Mouse (Mus musculus): ENCODE data around the gene Gdpd5. TPM values are rescaled to one million over a fixed set of nuclear protein-coding genes. Genes with fewer than 3 reads are reported as not detected.
"Not testable (repeated sequence)": the region's sequence is repeated elsewhere in the genome, so short reads cannot be mapped to it uniquely, and the experiment has no call there.

Gdpd5 gene
- total RNA-seq, 2 experiments from 2014 or later = 5.4 to 7.5 TPM

DNA sequence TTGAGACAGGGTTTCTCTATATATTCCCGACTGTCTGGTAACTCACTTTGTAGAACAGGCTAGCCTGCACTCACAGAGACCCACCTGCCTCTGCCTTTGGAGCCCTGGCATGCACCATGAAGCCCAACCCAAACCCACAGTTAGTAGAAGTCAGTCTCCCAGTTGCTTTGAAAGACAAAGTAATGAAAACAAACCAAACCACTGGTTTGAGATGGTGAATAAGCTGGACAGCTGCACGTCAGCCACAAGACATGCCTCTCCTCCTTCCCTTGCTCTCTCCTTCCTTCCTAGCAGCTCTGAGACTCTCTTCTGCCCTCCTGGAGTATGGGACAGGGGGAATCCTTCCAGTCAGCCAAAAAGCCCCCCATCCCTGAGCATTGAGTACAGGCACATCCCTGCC is 19.1 kb upstream of the Gdpd5 start:
- DNase-seq (ENCODE audit: low spot score in 2 of 2) = no peak

DNA sequence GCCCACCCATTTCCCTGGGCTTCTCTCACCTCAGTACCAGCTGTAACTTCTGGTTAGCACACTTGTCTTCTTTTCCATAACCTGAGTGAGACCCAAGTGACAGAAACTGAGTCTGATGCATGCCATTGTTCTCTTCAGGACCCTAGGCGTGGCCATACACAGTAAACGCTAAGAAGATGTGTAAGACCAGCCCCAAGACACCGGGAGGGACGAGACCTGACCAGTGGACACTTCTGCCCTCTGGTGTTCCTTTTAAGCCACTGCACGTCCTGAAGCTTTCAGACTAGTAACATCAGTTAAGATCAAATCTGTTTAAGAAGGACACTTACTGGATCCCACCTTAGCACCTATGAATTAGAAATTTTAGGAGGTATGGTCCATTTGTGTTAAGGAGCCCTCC is 16.1 kb upstream of the Gdpd5 start:
- DNase-seq (ENCODE audit: low spot score in 2 of 2) = peak; percentile 60 to 62

DNA sequence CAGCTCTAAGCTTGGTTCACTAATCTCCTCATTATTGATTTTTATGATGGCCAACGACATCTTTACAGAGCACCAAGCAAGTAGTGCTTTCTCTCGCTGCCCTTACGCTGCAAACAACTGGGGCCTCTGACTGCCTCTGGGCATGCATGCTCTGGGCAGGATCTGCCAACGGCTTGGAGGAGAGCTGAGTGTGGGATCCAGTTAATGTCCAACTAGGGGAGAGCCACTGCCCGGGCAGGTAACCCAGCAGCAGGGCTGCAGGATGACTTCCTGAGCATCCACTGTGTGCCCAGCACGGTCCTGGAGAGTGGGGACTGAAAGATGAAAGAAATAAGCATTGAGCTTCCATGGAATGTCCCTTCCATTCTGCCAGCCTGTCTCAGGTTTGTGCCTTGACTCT is 14.5 kb upstream of the Gdpd5 start:
- DNase-seq (ENCODE audit: low spot score in 2 of 2) = no peak

DNA sequence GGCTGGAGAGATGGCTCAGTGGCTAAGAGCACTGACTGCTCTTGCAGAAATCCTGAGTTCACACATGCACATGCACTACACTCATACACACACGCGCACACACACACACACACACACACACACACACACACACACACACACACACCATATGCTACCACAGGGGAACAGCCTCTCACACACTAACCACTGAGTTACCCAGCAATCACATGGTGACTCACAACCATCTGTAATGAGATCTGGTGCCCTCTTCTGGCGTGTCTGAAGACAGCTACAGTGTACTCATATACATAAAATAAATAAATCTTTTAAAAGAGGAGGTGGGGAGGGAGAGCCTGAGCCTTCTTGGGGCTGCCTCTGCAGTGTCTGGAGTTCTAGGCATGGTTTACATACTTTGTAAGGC is 6.9 kb upstream of the Gdpd5 start:
- not testable (repeated sequence) for DNase-seq (ENCODE audit: low spot score in 2 of 2)

DNA sequence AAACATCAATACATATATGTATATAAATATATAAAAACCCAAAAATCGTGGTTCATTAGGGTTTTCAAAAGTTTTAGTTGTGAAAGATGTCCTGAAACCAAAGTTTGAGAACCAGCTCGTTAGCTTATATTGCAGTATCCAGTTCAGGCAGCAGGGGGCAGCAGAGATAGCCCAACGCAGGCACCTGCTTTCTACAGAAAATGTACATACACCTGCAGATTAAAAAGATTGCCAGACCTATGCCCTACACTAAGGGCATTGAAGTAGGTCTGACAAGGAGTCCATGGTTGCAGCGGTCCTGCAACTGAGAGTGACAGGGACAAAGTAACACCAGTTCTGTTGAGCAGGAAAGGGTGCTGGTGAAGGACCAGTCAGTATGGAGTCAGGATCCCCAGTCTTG is 5.8 kb upstream of the Gdpd5 start:
- DNase-seq (ENCODE audit: low spot score in 2 of 2) = peak; percentile 83 to 85

DNA sequence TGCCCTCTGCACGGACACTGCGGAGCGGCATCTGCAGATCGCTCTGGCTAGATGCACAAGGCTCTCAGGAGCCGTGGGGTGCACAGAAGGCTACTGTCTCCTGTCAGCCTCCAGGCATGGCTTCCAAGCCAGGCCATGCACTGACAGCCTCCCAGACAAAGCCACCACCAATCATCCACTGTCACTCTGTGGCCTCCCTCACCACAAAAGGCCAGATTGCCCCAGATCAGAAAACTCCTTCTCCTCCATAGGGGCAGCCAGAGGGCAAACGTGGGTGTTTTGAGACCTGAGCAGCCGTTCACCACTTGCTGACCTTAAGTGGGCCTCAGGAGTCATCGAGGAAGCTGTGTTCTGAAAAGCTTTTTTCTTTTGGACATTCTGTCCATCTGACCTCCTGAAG is 2.3 kb upstream of the Gdpd5 start:
- DNase-seq (ENCODE audit: low spot score in 2 of 2) = no peak

DNA sequence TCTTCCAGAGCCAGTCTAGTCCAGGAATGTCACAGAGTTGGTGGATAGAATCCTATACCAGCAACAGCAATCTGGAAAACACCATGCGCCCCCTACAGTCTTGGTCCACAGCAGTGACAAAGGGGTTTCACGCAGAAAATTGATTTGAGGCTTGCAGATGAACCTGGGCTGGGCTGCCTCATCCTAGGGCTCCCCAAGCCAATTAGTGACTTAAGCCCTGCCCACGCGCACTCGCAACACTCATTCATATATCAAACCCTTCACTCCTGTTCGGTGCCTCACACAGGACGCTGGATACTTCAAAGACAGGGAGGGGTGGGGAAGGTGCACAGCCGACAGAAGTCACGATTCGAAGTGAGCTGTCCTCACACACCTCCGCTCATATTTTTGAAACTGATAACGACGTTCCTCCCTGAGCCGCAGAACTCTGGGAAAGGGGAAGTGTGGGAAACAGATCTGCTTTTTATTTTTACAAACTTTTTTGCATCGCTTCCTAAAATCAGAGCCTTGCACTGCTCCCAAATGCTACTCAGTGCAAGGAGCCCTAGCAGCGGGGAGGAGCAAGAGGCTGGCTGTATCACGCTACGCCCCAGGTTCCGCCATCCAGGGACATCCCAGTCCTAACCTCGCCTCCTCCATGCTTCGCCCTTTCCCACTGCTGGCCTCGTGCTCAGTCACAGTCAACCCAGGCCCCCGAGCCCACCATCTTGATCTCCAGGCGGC is 562 bp upstream of the Gdpd5 start:
- DNase-seq (ENCODE audit: low spot score in 2 of 2) = no peak

DNA sequence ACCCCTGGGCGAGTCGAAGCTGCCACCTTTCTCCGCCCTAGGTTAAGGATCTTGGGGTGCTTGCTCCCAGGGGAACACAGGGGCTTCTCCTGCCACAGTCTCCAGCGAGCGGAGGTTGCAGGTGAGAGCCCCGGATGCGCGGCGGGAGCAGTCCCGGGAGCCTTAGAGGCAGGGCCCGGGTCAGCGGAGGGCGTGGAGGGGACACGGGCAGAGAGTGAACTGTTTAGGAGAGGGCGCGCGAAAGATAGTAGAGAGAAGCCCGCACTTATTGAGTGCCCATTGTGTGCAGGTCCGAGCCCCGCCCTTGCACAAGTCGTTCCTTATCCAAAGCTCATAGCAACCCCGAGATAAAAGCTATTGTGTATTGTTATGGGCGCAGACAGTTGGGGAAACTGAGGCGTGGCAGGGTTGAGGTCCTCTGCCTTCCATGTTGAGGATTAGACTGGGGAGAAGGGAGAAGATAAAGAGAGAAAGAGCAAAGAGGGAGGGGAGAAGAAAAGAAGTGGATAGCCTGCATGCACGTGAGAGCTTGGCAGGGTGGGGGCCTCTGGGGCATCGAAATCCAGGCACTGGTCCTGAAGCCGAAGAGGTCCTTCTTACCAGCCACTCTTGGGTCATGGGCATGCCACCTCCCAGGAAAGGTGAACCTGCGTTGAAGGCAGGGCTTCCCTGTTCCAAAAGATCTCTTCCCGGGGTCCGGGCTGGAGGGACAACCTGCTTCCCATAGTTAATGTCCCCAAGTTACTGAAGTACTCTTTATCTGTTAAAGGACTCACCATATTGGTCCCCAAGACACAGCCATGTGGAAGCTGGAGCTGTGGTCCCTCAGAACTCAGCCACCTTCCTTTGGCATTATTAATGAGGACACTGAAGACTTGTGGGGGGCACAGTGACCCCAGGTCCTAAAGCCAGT is 1.1 kb downstream of the Gdpd5 start:
- DNase-seq (ENCODE audit: low spot score in 2 of 2) = peak; percentile 26 to 34

DNA sequence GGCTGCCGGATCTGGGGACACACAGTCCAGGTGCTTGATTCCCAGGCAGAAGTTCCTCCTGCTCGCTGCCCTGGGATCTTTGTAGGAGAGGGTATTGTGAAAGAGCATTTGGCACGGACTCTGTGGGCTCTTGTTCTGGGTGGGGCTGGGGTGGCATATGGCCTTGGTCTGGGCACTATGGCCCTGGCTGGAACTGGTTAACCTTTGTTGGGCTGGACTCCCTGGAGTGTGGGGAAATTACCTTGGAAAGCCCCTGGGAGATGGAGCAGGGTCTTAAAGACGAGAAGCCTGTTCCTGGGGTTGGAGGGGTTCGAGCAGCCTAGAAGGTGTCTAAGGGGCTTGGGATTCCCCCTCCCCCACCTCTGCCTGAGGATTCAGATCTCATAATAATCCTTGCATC is 2.0 kb downstream of the Gdpd5 start:
- no peak for DNase-seq (ENCODE audit: low spot score in 2 of 2)

DNA sequence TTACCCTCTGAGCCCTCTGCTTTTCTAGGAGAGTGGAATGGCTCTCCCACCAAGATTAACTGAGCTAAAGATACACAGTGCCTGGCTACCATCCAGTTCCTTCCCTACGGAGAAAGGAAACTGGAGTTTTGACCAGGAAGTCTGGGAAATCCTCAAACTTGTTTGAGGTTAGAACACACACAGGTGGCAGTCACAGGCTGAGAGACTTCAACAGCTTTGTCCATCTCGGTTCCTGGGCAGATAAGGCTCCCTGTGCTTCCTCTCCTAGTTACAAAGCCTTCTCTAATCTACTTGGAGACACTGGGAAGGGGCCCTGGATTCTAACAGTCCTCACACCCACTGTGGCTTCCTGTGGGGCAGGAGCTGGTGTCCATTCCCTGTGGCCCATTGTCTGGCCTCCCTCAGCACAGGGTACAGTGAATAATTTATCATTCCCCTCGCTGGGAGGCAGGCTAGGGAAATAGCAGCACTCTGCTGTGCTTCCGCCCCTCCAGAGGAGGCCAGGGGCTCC is 2.9 kb downstream of the Gdpd5 start:
- no peak for DNase-seq (ENCODE audit: low spot score in 2 of 2)

DNA sequence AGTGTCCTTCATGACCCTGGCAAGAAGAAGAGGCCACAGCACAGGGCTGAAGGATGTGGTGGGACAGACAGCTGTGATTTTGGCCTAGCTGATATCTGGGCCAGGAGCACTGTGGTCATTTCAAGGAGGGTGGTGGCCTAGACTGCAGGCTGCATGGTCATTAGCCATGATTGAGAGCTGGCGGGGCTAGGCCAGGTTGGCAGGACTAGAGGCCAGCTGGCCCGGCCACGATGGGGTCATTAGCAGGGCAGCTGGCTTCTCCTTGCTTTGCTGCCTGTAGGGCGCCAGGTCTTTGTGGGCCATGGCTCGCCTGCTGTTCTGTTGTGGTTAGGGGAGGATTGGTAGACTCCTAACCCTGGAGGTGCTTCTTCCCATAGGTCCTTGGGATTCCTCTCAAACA is 4.8 kb downstream of the Gdpd5 start:
- no peak for DNase-seq (ENCODE audit: low spot score in 2 of 2)

DNA sequence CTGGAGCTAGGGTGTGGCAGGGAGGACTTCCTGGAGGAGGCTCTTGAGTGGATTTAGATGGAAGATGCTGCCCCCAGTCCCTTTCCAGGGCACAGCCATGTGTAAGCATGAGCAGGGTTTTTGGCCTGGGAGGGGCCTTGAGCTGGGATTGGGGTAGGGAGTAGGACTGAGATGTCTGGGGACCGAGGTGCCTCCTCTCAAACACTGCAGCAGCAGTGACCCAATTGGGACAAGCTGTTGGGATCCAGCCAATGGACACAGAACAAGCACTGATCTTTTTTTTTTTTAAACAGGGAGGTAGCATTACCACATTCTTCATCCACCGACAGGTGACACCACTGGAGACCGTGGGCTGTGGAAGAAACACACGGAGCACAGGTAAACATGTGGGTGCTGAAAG is 5.6 kb downstream of the Gdpd5 start:
- DNase-seq (ENCODE audit: low spot score in 2 of 2) = no peak

DNA sequence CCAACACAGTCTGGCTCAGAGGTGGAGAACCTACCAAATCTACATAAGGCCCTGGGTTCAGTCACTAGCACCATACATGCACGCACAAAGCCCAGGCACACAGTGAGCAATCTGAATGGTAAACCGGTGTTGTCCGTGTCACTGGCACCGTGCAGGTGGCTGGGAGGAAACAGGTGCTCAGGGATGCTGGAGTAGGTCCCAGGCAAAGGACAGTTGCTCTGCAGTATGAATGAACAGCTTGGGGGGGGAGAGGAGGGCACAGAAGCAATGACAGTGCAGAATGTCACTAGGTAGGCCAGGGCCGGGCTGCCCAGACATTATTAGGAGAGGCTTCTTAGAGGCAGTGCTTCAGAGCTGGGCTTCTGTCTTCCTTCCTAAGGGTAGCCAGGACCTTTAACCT is 6.1 kb downstream of the Gdpd5 start:
- no peak for DNase-seq (ENCODE audit: low spot score in 2 of 2)

DNA sequence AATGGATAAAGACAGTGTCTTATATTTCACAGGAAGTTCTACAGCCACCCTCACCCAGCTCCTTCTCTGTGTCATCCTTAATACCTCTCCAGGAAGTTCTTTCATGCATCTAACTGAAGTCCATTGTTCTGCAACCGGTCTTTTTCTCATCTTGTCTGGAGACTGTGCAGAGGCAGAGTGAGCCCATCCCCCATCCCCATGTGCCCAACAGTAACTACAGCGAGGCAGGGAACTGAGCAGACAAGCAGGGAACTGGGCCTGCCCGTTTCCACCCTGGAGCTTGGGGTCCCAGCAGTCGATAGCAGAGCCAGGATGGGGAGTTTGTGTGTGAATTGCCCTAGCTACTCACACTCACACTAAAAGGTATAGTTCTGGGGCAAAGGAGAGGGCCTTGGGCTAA is 9.3 kb downstream of the Gdpd5 start:
- no peak for DNase-seq (ENCODE audit: low spot score in 2 of 2)

DNA sequence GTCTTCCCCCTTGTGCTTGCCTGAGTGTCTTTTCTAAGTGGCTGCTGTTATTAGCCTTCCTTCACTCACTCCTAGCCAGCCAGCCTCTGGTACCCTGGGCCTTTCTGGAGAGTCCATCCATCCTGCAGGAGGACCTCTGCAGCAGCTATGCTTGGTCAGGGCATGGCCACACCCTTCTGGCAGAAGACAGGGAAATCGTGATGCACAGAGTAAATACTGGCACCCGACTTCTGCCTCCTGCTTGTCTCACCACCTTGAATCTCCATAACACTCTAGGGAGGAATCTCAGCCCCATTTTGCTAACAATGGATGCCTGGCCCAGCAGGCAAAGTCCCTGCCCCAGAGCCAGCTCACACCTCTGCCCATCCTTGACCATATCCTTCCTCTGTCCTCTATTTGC is 11.5 kb downstream of the Gdpd5 start:
- no peak for DNase-seq (ENCODE audit: low spot score in 2 of 2)

DNA sequence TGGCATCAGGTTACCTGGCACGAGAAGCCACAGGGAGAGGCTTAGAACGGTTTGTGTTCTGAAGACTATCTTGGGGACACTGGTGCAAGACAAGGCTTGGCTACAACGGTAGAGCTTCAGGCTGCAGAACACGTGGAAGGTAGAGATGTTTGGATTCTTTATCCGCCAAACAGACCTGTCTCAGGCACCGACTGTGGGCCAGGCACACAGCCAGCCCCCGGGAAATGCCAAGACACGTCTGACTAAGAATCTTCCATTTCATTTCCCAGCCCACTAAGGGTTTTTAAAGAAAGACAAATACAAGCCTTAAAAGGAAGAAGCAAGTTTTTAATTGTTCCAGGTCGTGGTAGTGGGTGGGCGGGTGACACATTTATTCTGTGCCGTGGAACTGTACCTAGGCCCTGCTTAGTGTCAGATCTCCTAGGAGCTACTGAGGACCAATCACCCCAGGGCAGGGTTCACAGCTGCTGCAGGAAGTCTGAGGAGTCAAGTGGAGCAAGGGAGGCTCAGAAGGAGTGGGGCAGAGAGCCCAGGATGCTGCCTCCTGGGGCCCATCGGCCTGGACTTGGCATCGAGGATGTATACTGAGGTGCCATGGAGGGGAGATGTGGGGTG is 12.6 kb downstream of the Gdpd5 start:
- no peak for DNase-seq (ENCODE audit: low spot score in 2 of 2)

DNA sequence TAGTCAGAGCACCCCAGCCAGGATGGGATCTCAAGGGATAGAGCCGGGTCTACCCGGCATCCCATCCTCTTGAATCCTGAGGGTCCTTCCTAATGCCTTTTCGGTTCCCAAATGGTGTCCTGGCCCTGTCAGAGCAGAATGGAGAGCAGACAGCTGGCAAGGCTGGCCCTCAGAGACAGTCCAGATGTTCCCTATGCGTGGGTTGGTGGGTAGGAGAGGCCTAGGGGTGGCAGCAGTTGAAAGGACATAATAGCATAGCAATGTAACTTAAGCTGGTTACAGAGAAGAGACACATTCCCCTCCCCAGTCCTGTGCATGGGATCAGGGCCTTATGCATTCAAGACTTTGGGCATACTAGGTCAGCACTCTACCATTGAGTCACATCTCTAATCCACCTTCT is 14.2 kb downstream of the Gdpd5 start:
- DNase-seq (ENCODE audit: low spot score in 2 of 2) = no peak

DNA sequence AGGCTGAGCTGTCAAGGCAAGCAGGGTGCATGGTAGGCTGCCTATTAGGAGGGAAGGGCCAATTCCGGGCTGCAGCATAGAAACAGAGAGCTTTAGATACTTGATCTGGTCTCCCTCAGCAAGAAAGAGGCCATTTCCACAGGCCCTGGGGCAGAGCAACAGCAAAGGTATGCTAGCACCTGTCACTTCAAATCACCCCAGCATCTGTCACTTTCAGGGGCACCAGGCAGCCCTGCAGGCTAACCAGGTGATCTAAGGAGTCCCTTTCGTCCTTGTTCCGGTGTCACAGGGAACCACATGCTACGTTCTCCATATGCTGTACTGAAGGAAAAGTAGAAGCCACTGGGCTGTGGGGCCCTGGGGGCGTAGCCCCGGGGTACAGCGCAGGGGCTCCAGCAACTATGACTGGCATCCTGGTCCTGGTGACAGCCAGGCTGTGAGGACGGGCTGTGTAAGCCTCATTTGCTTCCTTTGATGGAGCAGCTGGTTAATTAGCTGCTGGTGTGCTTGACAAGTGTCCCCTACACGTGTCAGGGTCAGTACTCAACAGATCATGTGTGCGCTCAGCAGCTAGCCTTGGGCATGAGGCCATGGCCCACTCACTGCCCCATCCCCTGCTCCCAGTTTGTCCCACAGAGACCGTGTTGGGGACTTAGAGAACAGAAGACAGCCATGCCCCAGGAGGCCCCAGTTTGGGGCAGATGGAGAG is 14.8 kb downstream of the Gdpd5 start:
- no peak for DNase-seq (ENCODE audit: low spot score in 2 of 2)

DNA sequence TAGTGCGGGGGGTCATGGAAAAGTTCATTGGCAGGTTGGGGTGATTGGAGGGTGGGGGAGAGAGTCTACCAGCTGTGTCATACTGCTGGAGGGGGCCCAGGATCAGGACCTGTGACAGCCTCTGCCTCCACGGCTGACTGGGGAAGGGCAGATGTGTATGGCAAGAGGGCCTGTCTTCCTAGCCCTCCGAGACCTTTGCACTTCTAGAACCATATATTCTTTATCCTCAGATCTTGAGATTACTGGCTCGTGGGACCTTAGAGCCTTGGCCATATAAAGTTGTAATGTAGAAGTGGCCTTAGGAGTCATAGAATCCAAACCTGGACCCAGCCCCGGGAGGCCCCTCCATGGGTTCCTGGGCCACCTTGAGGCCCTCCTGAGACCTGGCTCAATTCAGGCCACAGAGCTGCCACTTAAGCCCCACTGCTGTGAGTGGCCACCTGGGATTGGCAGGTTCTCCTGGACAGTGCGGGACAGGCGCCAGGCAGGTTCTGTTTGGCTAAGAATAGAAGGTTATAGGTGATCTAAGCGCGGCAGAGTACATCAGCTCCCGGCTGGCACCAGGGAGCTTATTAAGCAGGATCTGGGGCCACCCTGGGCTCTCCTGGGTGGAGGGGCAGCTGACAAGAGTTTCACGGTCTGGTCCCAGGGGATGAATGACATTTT is 15.9 kb downstream of the Gdpd5 start:
- no peak for DNase-seq (ENCODE audit: low spot score in 2 of 2)

DNA sequence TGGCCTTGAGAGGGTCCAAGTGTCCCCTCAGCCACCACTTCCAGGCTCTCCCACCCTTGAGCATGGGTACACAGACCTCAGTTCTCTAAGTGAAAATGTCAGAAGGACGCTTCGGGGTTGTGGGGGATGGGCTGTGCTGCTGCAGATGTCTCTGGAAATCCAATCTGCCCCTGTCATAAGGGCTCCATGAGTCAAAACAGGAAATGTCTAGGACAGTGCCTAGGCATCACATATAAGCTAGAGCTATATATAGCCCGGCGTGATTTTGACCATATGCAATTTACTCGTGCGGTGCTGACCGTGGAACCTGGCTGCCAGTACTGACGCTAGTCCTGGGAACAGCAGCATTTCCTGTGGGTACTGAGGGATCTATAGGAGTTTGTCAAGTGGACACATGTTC is 20.2 kb downstream of the Gdpd5 start:
- no peak for DNase-seq (ENCODE audit: low spot score in 2 of 2)

DNA sequence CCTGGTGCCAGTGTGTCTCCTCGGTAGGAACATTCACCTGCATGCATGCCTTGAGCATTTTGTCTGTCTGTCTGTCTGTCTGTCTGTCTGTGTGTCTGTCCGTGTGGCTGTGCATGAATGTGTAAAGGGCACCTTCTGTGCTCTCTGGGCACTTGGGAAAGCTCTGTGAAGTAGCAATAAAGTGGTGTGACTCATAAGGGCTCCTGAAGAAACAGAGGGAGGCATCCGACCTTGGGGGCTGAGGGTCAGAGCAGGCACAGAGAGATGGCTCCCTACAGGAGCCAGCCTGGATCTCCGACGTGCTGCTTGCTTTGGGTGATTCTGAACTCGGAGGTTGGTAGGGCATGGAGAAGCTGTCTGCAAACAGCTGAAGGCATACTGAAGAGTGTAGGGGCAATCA is 21.3 kb downstream of the Gdpd5 start:
- DNase-seq (ENCODE audit: low spot score in 2 of 2) = no peak

Data from adrenal gland, adult 18-20 months (tissue).